Mouse (Mus musculus): ENCODE data around the gene Mog. TPM values are rescaled to one million over a fixed set of nuclear protein-coding genes. Genes with fewer than 3 reads are reported as not detected.

The Mog gene
- total and polyA plus RNA-seq, 3 experiments, result not detected

DNA sequence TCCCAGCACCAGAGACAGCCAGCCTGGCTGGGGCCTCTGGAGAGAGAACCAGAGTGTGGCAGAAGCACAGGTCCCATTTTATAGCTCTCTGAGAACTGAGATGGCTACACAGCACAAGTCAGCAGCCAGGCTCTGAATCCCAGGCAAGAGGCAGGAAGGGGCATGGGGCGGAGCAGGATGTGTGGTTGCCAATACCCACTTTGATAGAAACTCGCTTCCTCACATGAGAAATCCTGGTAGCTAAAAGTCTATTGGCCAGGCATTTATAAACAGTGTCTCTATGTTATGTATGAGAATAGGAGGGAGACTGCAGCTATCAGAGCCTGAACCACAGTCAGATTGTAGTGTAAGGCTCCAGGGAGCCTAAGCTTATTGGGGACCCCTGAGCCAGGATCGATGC, 50.4 kb downstream of the Mog start:
- H3K27ac ChIP-seq, result no peak overlapping the region
- H3K4me3 ChIP-seq, result no peak overlapping the region
- no peak overlapping the region for H3K9ac ChIP-seq (ENCODE audit: low read depth, low read length)
- TF ChIP-seq CTCF (IDR thresholded peaks at IDR 0.05) (no peak), POLR2A (IDR thresholded peaks at IDR 0.05; ENCODE audit: insufficient read depth, low read depth, low read length) (no peak), EP300 (IDR thresholded peaks at IDR 0.05; ENCODE audit: insufficient read depth, low read depth, low read length) (no peak)
- DNase-seq, result no peak
- no peaks in the 10 kb centered on the region; the same call in 1 of the 2 replicates for H3K4me1 ChIP-seq (ENCODE audit: control insufficient read depth, insufficient read depth, low read length)
- H3K79me2 ChIP-seq (replicated peaks; ENCODE audit: control insufficient read depth, insufficient read depth, low read length), result no peaks in the 10 kb centered on the region
- no peaks in the 10 kb centered on the region for H3K36me3 ChIP-seq (ENCODE audit: control insufficient read depth, insufficient read depth, low read length)
- intact Hi-C loops (cut with DNase I), result no loop called here
- no peaks in the 10 kb centered on the region for H3K27me3 ChIP-seq (ENCODE audit: control insufficient read depth, insufficient read depth, low read length)
- 68% methylated on average over 3 of the region's 3 CpGs for WGBS

DNA sequence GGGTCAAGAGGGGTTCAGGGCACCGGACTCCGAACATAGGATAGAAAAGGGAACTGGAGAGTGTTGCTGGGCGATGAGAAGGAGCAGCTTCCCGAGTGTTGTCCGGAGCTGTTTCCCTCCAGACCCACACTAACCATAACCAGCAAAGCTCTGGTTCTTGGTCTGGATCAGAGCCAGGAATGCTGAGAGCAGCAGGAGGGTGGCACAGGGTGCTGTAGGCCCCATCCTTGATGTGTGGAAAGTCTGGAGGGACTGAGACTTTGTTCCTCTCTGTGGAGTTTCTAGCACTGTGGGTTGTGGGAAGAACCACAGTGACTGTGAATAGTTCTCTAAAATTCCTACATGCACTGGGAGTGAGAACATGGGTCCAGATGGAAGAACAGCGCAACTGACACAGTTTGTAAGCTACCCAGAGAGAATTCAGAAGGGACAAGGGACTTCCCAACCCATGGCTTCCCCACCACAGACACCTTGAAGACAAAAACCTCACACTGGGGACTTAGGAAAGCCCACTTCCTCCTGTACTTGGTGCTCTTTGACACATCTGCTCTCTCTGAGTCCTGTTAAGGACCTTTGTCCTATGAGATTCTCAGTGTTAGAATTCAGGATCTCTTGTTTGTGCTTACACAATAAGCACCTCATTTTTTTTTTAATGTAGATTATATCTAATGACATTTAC, 51.9 kb downstream of the Mog start:
- 82% methylated on average over 6 of the region's 6 CpGs for whole genome bisulfite sequencing
- no peak overlapping the region for H3K27ac ChIP-seq
- no peak overlapping the region for H3K9ac ChIP-seq (ENCODE audit: low read depth, low read length)
- no peaks in the 10 kb centered on the region for H3K79me2 ChIP-seq (replicated peaks; ENCODE audit: control insufficient read depth, insufficient read depth, low read length)
- intact Hi-C loops (cut with DNase I), result no loop called here
- no peaks in the 10 kb centered on the region for H3K27me3 ChIP-seq (ENCODE audit: control insufficient read depth, insufficient read depth, low read length)
- no peak overlapping the region for H3K4me3 ChIP-seq
- no peaks in the 10 kb centered on the region for H3K36me3 ChIP-seq (ENCODE audit: control insufficient read depth, insufficient read depth, low read length)
- no peaks in the 10 kb centered on the region; the same call in 1 of the 2 replicates for H3K4me1 ChIP-seq (ENCODE audit: control insufficient read depth, insufficient read depth, low read length)
- TF ChIP-seq EP300 (IDR thresholded peaks at IDR 0.05; ENCODE audit: insufficient read depth, low read depth, low read length) (no peak), CTCF (IDR thresholded peaks at IDR 0.05) (no peak), POLR2A (IDR thresholded peaks at IDR 0.05; ENCODE audit: insufficient read depth, low read depth, low read length) (no peak)
- no peak for DNase-seq

DNA sequence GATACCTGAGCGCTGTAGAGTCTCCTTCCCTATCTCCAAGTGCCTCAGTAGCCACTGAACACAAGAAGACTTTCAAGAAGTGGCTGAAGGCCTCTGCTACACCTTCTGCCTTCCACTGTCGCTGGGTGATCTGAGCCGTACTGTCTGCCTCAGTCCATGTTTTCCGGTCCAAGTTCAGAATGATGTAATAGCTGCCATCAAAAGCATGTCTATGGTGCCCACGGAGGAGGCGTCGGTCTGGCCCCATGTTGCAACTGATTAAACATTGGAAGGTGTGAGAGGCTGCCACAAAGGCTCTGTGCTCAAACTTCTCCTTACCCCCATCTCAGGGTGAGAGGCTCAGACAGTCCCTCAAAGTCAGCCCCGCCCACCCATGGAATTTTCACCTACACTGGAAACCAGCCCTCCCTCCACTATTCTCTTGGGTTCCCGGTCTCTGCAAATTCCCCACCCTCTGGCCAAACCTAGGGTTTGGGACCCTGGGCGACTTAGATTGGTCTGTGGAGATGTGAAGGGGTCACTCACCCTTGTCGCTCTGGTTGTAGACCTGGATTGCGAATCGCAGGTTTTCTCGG, 52.8 kb downstream of the Mog start:
- Histone ChIP-seq H3K36me3 (ENCODE audit: control insufficient read depth, insufficient read depth, low read length) (no peaks in the 10 kb centered on the region), H3K27me3 (ENCODE audit: control insufficient read depth, insufficient read depth, low read length) (no peaks in the 10 kb centered on the region), H3K9ac (ENCODE audit: low read depth, low read length) (no peak overlapping the region), H3K27ac (no peak overlapping the region), H3K79me2 (replicated peaks; ENCODE audit: control insufficient read depth, insufficient read depth, low read length) (no peaks in the 10 kb centered on the region), H3K4me3 (no peak overlapping the region), H3K4me1 (ENCODE audit: control insufficient read depth, insufficient read depth, low read length) (no peaks in the 10 kb centered on the region; the same call in 1 of the 2 replicates)
- intact Hi-C loops (cut with DNase I), result no loop called here
- TF ChIP-seq POLR2A (IDR thresholded peaks at IDR 0.05; ENCODE audit: insufficient read depth, low read depth, low read length) (no peak), EP300 (IDR thresholded peaks at IDR 0.05; ENCODE audit: insufficient read depth, low read depth, low read length) (no peak), CTCF (IDR thresholded peaks at IDR 0.05) (no peak)
- no peak for DNase-seq
- 79% methylated on average over 14 of the region's 14 CpGs for WGBS

DNA sequence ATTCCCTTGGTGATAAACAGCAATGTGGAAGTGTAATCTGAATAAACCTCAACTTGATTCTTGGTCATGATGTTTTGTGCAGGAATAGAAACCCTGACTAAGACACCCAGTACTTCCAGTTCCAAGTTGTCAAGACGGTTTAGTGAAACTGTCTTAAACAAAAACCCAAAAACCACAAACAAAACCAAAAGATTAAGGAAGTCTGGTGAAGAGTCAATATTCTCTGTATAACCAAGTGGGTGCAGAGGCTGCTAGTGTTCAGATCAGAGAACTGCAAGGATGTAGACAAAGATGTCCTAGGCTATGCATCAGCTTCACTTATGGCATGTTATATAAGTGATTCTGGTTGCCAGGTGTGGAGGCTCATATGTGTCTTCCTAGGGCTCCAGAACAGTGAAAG, 56.3 kb downstream of the Mog start:
- intact Hi-C loops (cut with DNase I), result no loop called here
- Histone ChIP-seq H3K9ac (ENCODE audit: low read depth, low read length) (no peak overlapping the region), H3K4me3 (no peak overlapping the region), H3K36me3 (ENCODE audit: control insufficient read depth, insufficient read depth, low read length) (no peaks in the 10 kb centered on the region), H3K4me1 (ENCODE audit: control insufficient read depth, insufficient read depth, low read length) (no peaks in the 10 kb centered on the region), H3K27ac (no peak overlapping the region), H3K79me2 (replicated peaks; ENCODE audit: control insufficient read depth, insufficient read depth, low read length) (no peaks in the 10 kb centered on the region), H3K27me3 (ENCODE audit: control insufficient read depth, insufficient read depth, low read length) (no peaks in the 10 kb centered on the region)
- WGBS, result 63% methylated on average over 1 of the region's 1 CpGs
- no peak for TF ChIP-seq CTCF (IDR thresholded peaks at IDR 0.05)
- TF ChIP-seq EP300 (IDR thresholded peaks at IDR 0.05; ENCODE audit: insufficient read depth, low read depth, low read length), result no peak
- TF ChIP-seq POLR2A (IDR thresholded peaks at IDR 0.05; ENCODE audit: insufficient read depth, low read depth, low read length), result no peak
- DNase-seq, result no peak

DNA sequence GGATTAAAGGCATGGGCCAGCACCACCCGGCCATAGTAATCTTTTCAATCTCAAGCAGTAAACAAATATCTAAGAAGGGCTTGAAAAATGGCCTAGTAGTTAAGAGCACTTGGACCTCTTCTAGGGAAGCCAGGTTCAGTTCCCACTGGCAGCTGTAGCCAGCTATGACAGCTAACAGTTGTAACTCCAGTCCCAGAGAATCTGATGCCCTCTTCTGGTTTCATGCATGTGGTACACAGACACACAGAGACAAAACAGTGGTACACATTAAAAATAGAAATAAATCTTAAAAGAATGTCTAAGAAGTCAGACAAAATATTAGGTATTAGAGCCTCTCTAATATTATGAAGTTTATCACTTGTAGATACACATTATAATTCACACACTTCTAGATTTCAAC, 62.1 kb downstream of the Mog start:
- H3K27me3 ChIP-seq (ENCODE audit: control insufficient read depth, insufficient read depth, low read length), result no peaks in the 10 kb centered on the region
- DNase-seq, result no peak
- H3K36me3 ChIP-seq (ENCODE audit: control insufficient read depth, insufficient read depth, low read length), result peaks cover 2% of the 10 kb centered on the region
- 69% methylated on average over 1 of the region's 1 CpGs for WGBS
- H3K4me3 ChIP-seq, result no peak overlapping the region
- intact Hi-C loops (cut with DNase I), result no loop called here
- peaks cover 3% of the 10 kb centered on the region for H3K4me1 ChIP-seq (ENCODE audit: control insufficient read depth, insufficient read depth, low read length)
- no peaks in the 10 kb centered on the region for H3K79me2 ChIP-seq (replicated peaks; ENCODE audit: control insufficient read depth, insufficient read depth, low read length)
- H3K27ac ChIP-seq, result no peak overlapping the region
- TF ChIP-seq CTCF (IDR thresholded peaks at IDR 0.05) (peak; percentile 35), POLR2A (IDR thresholded peaks at IDR 0.05; ENCODE audit: insufficient read depth, low read depth, low read length) (no peak)
- no peak overlapping the region for H3K9ac ChIP-seq (ENCODE audit: low read depth, low read length)

Other genes with a start within 250 kb of the Mog start
- not detected for gene H2-M10.6, start 211.2 kb downstream of the Mog start, total RNA-seq (2021)
- not detected in 2 replicates for gene H2-M10.6, start 211.2 kb downstream of the Mog start, polyA plus RNA-seq (2012; rRNA removed)
- 10 to 100 TPM; 19.1 to 19.3 TPM for gene Trim26, start 186.3 kb downstream of the Mog start, total RNA-seq (2021)
- 17.0 and 21.7 TPM in 2 replicates for gene Trim26, start 186.3 kb downstream of the Mog start, polyA plus RNA-seq (2012; rRNA removed)
- not detected for gene Trim15, start 156.2 kb downstream of the Mog start, total RNA-seq (2021)
- gene Trim15, start 156.2 kb downstream of the Mog start, polyA plus RNA-seq (2012; rRNA removed), result 0.10 TPM in 1 of 2 replicates, not detected in the other
- 1 to 10 TPM in 1 of 2 experiments, under 1 TPM in 1; 0.13 to 2.1 TPM for gene Trim10, start 153.8 kb downstream of the Mog start, total RNA-seq (2021)
- 0.92 TPM in 1 of 2 replicates, not detected in the other for gene Trim10, start 153.8 kb downstream of the Mog start, polyA plus RNA-seq (2012; rRNA removed)
- gene Trim40, start 133.3 kb downstream of the Mog start, total RNA-seq (2021), result not detected
- not detected in 2 replicates for gene Trim40, start 133.3 kb downstream of the Mog start, polyA plus RNA-seq (2012; rRNA removed)
- not detected for gene Trim31, start 125.3 kb downstream of the Mog start, total RNA-seq (2021)
- not detected in 2 replicates for gene Trim31, start 125.3 kb downstream of the Mog start, polyA plus RNA-seq (2012; rRNA removed)
- gene Rnf39, start 80.5 kb downstream of the Mog start, total RNA-seq (2021), result under 1 TPM; 0.77 to 0.81 TPM
- gene Rnf39, start 80.5 kb downstream of the Mog start, polyA plus RNA-seq (2012; rRNA removed), result 0.64 and 1.00 TPM in 2 replicates
- gene Ppp1r11, start 71.7 kb downstream of the Mog start, total RNA-seq (2021), result 100 to 1,000 TPM in 1 of 2 experiments, 10 to 100 TPM in 1; 92.4 to 108 TPM
- 56.8 and 70.8 TPM in 2 replicates for gene Ppp1r11, start 71.7 kb downstream of the Mog start, polyA plus RNA-seq (2012; rRNA removed)
- 10 to 100 TPM; 25.9 to 29.0 TPM for gene Znrd1, start 64.8 kb downstream of the Mog start, total RNA-seq (2021)
- gene Znrd1, start 64.8 kb downstream of the Mog start, polyA plus RNA-seq (2012; rRNA removed), result 19.8 and 26.2 TPM in 2 replicates
- gene Znrd1as, start 64.8 kb downstream of the Mog start, total RNA-seq (2021), result 10 to 100 TPM; 14.1 to 18.2 TPM
- gene Znrd1as, start 64.8 kb downstream of the Mog start, polyA plus RNA-seq (2012; rRNA removed), result 4.0 and 8.8 TPM in 2 replicates
- gene 2410137M14Rik, start 42.2 kb downstream of the Mog start, total RNA-seq (2021), result under 1 TPM; 0.27 to 0.63 TPM
- gene 2410137M14Rik, start 42.2 kb downstream of the Mog start, polyA plus RNA-seq (2012; rRNA removed), result 0.41 and 0.61 TPM in 2 replicates
- under 1 TPM; 0.41 to 0.63 TPM for gene H2-M5, start 33.9 kb downstream of the Mog start, total RNA-seq (2021)
- 0.14 and 0.35 TPM in 2 replicates for gene H2-M5, start 33.9 kb downstream of the Mog start, polyA plus RNA-seq (2012; rRNA removed)
- gene Zfp57, start 22.2 kb downstream of the Mog start, total RNA-seq (2021), result 1 to 10 TPM in 1 of 2 experiments, under 1 TPM in 1; 0.94 to 1.4 TPM
- 2.3 and 4.3 TPM in 2 replicates for gene Zfp57, start 22.2 kb downstream of the Mog start, polyA plus RNA-seq (2012; rRNA removed)
- gene Gabbr1, start 22.6 kb upstream of the Mog start, total RNA-seq (2021), result 1 to 10 TPM; 6.5 to 6.7 TPM
- 15.5 and 17.4 TPM in 2 replicates for gene Gabbr1, start 22.6 kb upstream of the Mog start, polyA plus RNA-seq (2012; rRNA removed)
- gene Olfr90, start 65.1 kb upstream of the Mog start, total RNA-seq (2021), result not detected
- not detected in 2 replicates for gene Olfr90, start 65.1 kb upstream of the Mog start, polyA plus RNA-seq (2012; rRNA removed)
- not detected for gene Olfr91, start 74.9 kb upstream of the Mog start, total RNA-seq (2021)
- gene Olfr91, start 74.9 kb upstream of the Mog start, polyA plus RNA-seq (2012; rRNA removed), result not detected in 2 replicates
- not detected for gene Olfr92, start 96.7 kb upstream of the Mog start, total RNA-seq (2021)
- not detected in 2 replicates for gene Olfr92, start 96.7 kb upstream of the Mog start, polyA plus RNA-seq (2012; rRNA removed)
- gene Olfr93, start 138.1 kb upstream of the Mog start, total RNA-seq (2021), result not detected
- not detected in 2 replicates for gene Olfr93, start 138.1 kb upstream of the Mog start, polyA plus RNA-seq (2012; rRNA removed)
- not detected for gene Ubd, start 170.5 kb upstream of the Mog start, total RNA-seq (2021)
- 0.12 TPM in 1 of 2 replicates, not detected in the other for gene Ubd, start 170.5 kb upstream of the Mog start, polyA plus RNA-seq (2012; rRNA removed)
- gene Olfr94, start 177.6 kb upstream of the Mog start, total RNA-seq (2021), result not detected
- gene Olfr94, start 177.6 kb upstream of the Mog start, polyA plus RNA-seq (2012; rRNA removed), result not detected in 2 replicates
- not detected for gene Olfr95, start 189.7 kb upstream of the Mog start, total RNA-seq (2021)
- gene Olfr95, start 189.7 kb upstream of the Mog start, polyA plus RNA-seq (2012; rRNA removed), result not detected in 2 replicates
- not detected for gene Olfr96, start 196.7 kb upstream of the Mog start, total RNA-seq (2021)
- not detected in 2 replicates for gene Olfr96, start 196.7 kb upstream of the Mog start, polyA plus RNA-seq (2012; rRNA removed)
- not detected for gene Olfr97, start 213.9 kb upstream of the Mog start, total RNA-seq (2021)
- gene Olfr97, start 213.9 kb upstream of the Mog start, polyA plus RNA-seq (2012; rRNA removed), result not detected in 2 replicates
- gene Olfr98, start 240.4 kb upstream of the Mog start, total RNA-seq (2021), result not detected
- gene Olfr98, start 240.4 kb upstream of the Mog start, polyA plus RNA-seq (2012; rRNA removed), result not detected in 2 replicates
- gene H2-M3, start 246.8 kb upstream of the Mog start, total RNA-seq (2021), result 1 to 10 TPM; 3.2 to 3.3 TPM
- 4.9 and 5.0 TPM in 2 replicates for gene H2-M3, start 246.8 kb upstream of the Mog start, polyA plus RNA-seq (2012; rRNA removed)